Mouse (Mus musculus) thymus, adult 2 months (tissue): Measurements from ENCODE around the gene Mfsd4b1.

Experiments
- CTCF ChIP-seq: fragments of 200-500 bp; IDR thresholded peaks from 2 replicates; pipeline ENCODE4 v1.5.1; 2012; ENCODE audit warnings: mild to moderate bottlenecking, control low read depth, low read length, moderate library complexity, borderline replicate concordance; ENCODE audit not compliant: control insufficient read depth, poor library complexity, insufficient read depth; ENCODE audit errors: extremely low read depth
- POLR2A ChIP-seq: fragments of 200-500 bp; IDR thresholded peaks from 2 replicates; pipeline ENCODE4 v1.6.1; 2012; ENCODE audit warnings: mild to moderate bottlenecking, low read length, control low read depth, moderate library complexity; ENCODE audit not compliant: control insufficient read depth, poor library complexity, insufficient read depth; ENCODE audit errors: extremely low read depth

- TF ChIP-seq CTCF, result no peak
- TF ChIP-seq POLR2A, result no peak
Observed at GRCm38 (mm10) chr10:40062812-40063211, 37.7 kb upstream of the Mfsd4b1 start.
